Mouse (Mus musculus) 3134 (cell line): ENCODE data around the gene Pnp2.
"Not testable (repeated sequence)": the region's sequence is repeated elsewhere in the genome, so short reads cannot be mapped to it uniquely, and the experiment has no call there.

ENCODE experiments used
- DNase-seq: peaks from one replicate; pipeline ENCODE4 v3.0.0-alpha.2; 2011; ENCODE audit warnings: low spot score; ENCODE audit not compliant: insufficient read length; ENCODE audit errors: extremely low read depth

Gene Pnp2

GRCm38 (mm10) chr14:50955942-50956508 lies at the start of gene Pnp2:
TSS of gene Pnp2 (plus strand) at chr14:50955992.
- not testable (repeated sequence) for DNase-seq

GRCm38 (mm10) chr14:50908126-50908525 lies 47.7 kb upstream of the Pnp2 start:
- DNase-seq: no peak

- DNase-seq: no peak
Observed at GRCm38 (mm10) chr14:50911356-50911755, 44.4 kb upstream of the Pnp2 start.

GRCm38 (mm10) chr14:50923437-50923836 lies 32.4 kb upstream of the Pnp2 start:
- not testable (repeated sequence) for DNase-seq

GRCm38 (mm10) chr14:50924281-50925064 lies 31.3 kb upstream of the Pnp2 start, which contains the start of the genes Osgep and Apex1:
TSS of gene Osgep (minus strand) at chr14:50924893.
TSS of gene Apex1 (plus strand) at chr14:50924968.
- DNase-seq: peak; percentile 98

GRCm38 (mm10) chr14:50925111-50925920 lies 30.5 kb upstream of the Pnp2 start:
- no peak for DNase-seq

GRCm38 (mm10) chr14:50927366-50927765 lies 28.4 kb upstream of the Pnp2 start:
- no peak for DNase-seq

GRCm38 (mm10) chr14:50929951-50930350 lies 25.8 kb upstream of the Pnp2 start:
- DNase-seq: no peak

GRCm38 (mm10) chr14:50930377-50930753 lies 25.4 kb upstream of the Pnp2 start:
- DNase-seq: no peak

- DNase-seq: peak; percentile 100
Observed at GRCm38 (mm10) chr14:50930754-50931492, 24.9 kb upstream of the Pnp2 start, which contains the start of the genes Pip4p1 and Pnp. TSS of gene Pip4p1 (minus strand) at chr14:50930856. TSS of gene Pnp (plus strand) at chr14:50931082.

GRCm38 (mm10) chr14:50931493-50932020 lies 24.2 kb upstream of the Pnp2 start:
- no peak for DNase-seq

- DNase-seq: no peak
Observed at GRCm38 (mm10) chr14:50936649-50937048, 19.1 kb upstream of the Pnp2 start.

GRCm38 (mm10) chr14:50938119-50938908 lies 17.5 kb upstream of the Pnp2 start:
- DNase-seq: no peak

- no peak for DNase-seq
Observed at GRCm38 (mm10) chr14:50938940-50939339, 16.9 kb upstream of the Pnp2 start.

- peak; percentile 89 for DNase-seq
Observed at GRCm38 (mm10) chr14:50943932-50944667, 11.7 kb upstream of the Pnp2 start, which contains the start of gene Gm49342. TSS of gene Gm49342 (plus strand) at chr14:50944517.

- not testable (repeated sequence) for DNase-seq
Observed at GRCm38 (mm10) chr14:50944668-50945033, 11.1 kb upstream of the Pnp2 start.

- DNase-seq: not testable (repeated sequence)
Observed at GRCm38 (mm10) chr14:50945081-50945480, 10.7 kb upstream of the Pnp2 start.

GRCm38 (mm10) chr14:50945526-50945925 lies 10.3 kb upstream of the Pnp2 start:
- DNase-seq: not testable (repeated sequence)

GRCm38 (mm10) chr14:50955487-50955886 lies 305 bp upstream of the Pnp2 start:
- no peak for DNase-seq
